Mouse (Mus musculus) erythroblast, embryonic 14.5 days (primary cell): ENCODE results near the gene Tmem82.

Experiments
- GATA1 ChIP-seq: IDR thresholded peaks from 2 replicates; pipeline ENCODE4 v1.6.1; 2012; ENCODE audit warnings: low read length, inconsistent platforms, mixed read lengths
- TAL1 ChIP-seq: IDR thresholded peaks from 3 replicates; pipeline ENCODE4 v1.6.1; 2012; ENCODE audit warnings: low read length, inconsistent platforms, mixed read lengths

DNA sequence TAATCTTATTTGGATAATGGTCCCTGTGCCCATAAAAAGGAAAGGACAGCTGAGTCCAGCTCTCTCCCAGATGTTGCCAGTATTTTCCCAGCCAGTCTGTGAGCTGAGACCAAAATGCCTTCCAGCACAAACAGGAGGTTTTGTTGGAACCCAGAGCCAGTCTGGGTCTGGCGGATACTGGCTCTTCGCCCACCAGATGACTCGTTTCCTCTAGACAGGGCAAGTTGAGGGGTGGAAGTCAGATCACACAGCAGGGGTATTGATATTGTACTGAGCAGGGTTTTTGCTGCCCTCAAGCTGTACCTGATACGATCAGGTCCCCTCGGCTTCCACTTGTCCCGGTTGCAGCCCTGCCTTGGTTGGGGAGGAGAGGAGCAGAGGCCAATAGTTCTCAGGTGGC lies 8.9 kb downstream of the Tmem82 start:
- TF ChIP-seq GATA1 = no peak
- TF ChIP-seq TAL1 = no peak
